7 mouse cellular contexts compared by ENCODE assay signal in genomic region chr1:180942166-180943031, GRCm38 (mm10). TPM values are rescaled to one million over a fixed set of nuclear protein-coding genes. Genes with fewer than 3 reads are reported as not detected.
DNase-seq lines count a peak whose midpoint lies in the region; ATAC-seq and TF ChIP-seq lines count a peak whose summit lies in the region.

TSS of gene Tmem63a (plus strand) at chr1:180942344.

- H3K9me3 ChIP-seq in midbrain, embryonic 10.5 days (replicated peaks), result no peaks in the 10 kb centered on the region

- DNase-seq in embryo, embryonic 10 days (ENCODE audit: low spot score), result peak; percentile 85
- peak; percentile 69 for DNase-seq in gastrocnemius, postnatal 25 days
- peak; percentile 89 for DNase-seq in induced T-regulatory cell, adult 2 months (ENCODE audit: low read depth)
- DNase-seq in left cerebral cortex, postnatal 4 days, result peak; percentile 43
- DNase-seq in midbrain, embryonic 10.5 days (ENCODE audit: low spot score), result peak; percentile 80

- peaks cover 82% of the 10 kb centered on the region for H3K27me3 ChIP-seq in midbrain, embryonic 10.5 days (ENCODE audit: low read depth, poor library complexity, severe bottlenecking)
- H3K27me3 ChIP-seq in small intestine, adult 2 months (ENCODE audit: control insufficient read depth, insufficient read depth, low read length), result no peaks in the 10 kb centered on the region

- peak within 1 kb of the TSS; percentile 86 for H3K27ac ChIP-seq in midbrain, embryonic 10.5 days (replicated peaks)
- H3K27ac ChIP-seq in small intestine, adult 2 months (ENCODE audit: insufficient read depth, low read depth, low read length), result peak within 1 kb of the TSS; percentile 77

- TF ChIP-seq POLR2A in small intestine, adult 2 months (IDR thresholded peaks at IDR 0.05; ENCODE audit: low read depth, low read length), result peak; percentile 69

- no peaks in the 10 kb centered on the region for H3K36me3 ChIP-seq in midbrain, embryonic 10.5 days
- H3K36me3 ChIP-seq in small intestine, adult 2 months (ENCODE audit: control insufficient read depth, insufficient read depth, low read length), result no peaks in the 10 kb centered on the region

- H3K4me3 ChIP-seq in midbrain, embryonic 10.5 days, result peak within 1 kb of the TSS; percentile 87
- H3K4me3 ChIP-seq in small intestine, adult 2 months (ENCODE audit: low read depth, low read length), result peak within 1 kb of the TSS; percentile 80

- intact Hi-C loops in left cerebral cortex, postnatal 4 days (cut with DNase I), result no loop called here

- under 1% methylated on average over 73 of the region's 73 CpGs for WGBS in midbrain, embryonic 10.5 days
- under 1% methylated on average over 73 of the region's 73 CpGs for WGBS in small intestine, adult 2 months

- peaks cover 44% of the 10 kb centered on the region for H3K4me1 ChIP-seq in midbrain, embryonic 10.5 days
- peaks cover 26% of the 10 kb centered on the region for H3K4me1 ChIP-seq in small intestine, adult 2 months (ENCODE audit: control insufficient read depth, insufficient read depth, insufficient read length, low read length)

- TF ChIP-seq CTCF in small intestine, adult 2 months (IDR thresholded peaks at IDR 0.05; ENCODE audit: extremely low read depth, insufficient read length, insufficient replicate concordance, low read depth, low read length), result no peak

- peak; percentile 74 for ATAC-seq in activated CD4-positive, CD25-positive, alpha-beta regulatory T cell, adult 4 months

RNA-seq across cellular contexts. Expression of gene Tmem63a, which starts in this region (rescaled TPM):
- polyA plus RNA-seq in activated CD4-positive, CD25-positive, alpha-beta regulatory T cell, adult 4 months (2017; shearing (Covaris generic)), result 10 to 100 TPM; 13.5 to 13.7 TPM
- total RNA-seq in gastrocnemius, postnatal 25 days (2021), result 10 to 100 TPM; 11.7 to 12.4 TPM
- 1 to 10 TPM; 1.8 to 3.3 TPM for total RNA-seq in left cerebral cortex, postnatal 4 days (2021)
- 2.2 and 3.6 TPM in 2 replicates for polyA plus RNA-seq in midbrain, embryonic 10.5 days (2016; fragmentation: Nextera tagmentation; extraction: Ambion mirVana)
- polyA plus RNA-seq in small intestine, adult 2 months (2012; rRNA removed), result 23.5 and 31.9 TPM in 2 replicates

Comparison
In these comparisons a context has a peak if more than half of its experiments do, and no peak if none do; other contexts are left out.
1. Peak in every context shown above with its lines: DNase-seq, ATAC-seq, H3K4me3 ChIP-seq and H3K27ac ChIP-seq.